Mouse (Mus musculus): ENCODE measurements around the gene Wiz.

The Wiz gene

DNA sequence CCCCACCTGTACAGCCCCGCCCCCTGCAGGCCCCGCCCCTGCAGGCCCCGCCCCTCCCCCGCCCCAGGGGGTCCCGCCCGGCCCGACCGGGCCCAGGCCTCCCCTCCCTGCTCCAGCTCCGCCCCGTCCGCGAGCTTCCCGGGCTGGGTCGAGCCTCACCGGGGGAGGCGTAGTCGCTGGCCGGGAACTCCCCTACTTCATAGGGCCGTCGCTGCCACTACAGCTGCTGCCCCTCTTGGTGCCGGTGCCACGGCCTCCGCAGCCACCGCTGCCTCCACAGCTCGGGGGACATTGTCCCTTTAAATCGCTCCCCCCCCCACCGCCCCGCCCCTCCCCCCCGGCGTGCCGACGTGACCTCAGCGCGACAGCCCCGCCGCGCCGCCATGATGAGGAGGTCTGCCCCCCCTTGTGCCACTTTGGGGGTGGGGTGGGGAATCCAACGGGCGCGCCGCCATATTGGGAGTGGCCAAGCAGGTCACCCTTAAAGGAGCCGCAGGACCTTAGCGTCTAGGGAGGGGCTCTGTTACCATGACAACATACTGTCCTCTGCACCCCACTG is at the start of gene Wiz:
Gene Wiz (minus strand): TSS at position 339 of the 559 bp plus-strand sequence.
- DNase-seq (ENCODE audit: low spot score) = peak; percentile 95

GRCm38 (mm10) chr17:32437106-32437505 is 47.9 kb upstream of the Wiz start:
- DNase-seq (ENCODE audit: low spot score) = no peak

DNA sequence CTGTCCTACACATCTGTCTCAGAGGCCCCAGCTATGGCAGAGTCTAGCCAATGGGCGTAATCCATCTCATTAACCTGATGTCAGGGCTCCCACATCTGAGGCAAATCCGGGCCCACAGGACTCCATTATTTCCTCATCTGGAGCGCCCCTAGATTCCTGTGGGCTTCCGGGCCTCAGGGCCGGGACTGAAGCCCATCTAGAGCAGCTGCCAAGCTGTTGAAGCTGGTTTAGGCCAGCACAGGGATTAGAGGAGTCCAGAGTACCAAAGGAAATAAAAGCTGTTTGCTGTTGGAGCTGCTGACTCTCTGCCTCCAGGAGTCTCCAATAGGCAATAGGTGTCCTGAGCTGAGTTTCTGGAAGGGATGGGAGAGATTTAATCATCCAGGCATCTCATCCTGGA is 45.9 kb upstream of the Wiz start:
- no peak for DNase-seq (ENCODE audit: low spot score)

- DNase-seq (ENCODE audit: low spot score) = no peak
Measured at GRCm38 (mm10) chr17:32434324-32434723, 45.1 kb upstream of the Wiz start.

DNA sequence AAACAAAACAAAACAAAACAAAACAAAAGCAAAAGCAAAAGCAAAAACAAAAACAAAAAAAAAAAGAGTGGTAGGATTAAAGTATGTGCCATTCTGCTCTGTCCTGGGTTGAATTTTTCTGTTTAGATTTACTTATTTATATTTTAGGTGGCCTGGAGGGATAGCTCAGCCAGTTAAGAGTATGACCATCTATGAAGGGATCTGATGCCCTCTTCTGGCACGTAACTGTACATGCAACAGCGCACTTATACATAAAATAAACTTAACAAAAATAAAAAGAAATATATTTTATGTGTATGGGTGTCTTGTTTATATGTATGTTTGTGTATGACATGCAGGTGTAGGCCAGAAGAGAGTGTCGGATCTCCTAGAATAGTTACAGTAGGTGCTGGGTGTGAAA is 42.7 kb upstream of the Wiz start:
- no peak for DNase-seq (ENCODE audit: low spot score)

DNA sequence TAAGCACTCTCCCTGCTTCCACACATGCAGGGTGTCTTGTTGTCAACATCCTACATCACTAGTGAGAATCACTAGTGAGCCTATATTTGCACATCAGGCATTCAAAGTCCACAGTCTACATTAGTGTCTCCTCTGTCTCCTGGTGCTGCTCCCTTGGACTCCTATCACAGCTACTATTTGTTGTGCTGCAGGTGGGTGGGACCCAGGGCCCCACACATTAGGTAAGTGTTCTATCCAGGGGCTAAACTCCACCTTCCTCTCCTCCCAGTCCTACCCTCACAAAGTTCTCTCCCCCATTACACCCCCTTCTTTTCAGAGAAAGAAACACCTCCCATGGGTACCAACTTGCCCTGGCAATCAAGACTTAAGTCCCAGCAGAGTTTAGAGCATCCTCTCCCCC is 37.4 kb upstream of the Wiz start:
- no peak for DNase-seq (ENCODE audit: low spot score)

DNA sequence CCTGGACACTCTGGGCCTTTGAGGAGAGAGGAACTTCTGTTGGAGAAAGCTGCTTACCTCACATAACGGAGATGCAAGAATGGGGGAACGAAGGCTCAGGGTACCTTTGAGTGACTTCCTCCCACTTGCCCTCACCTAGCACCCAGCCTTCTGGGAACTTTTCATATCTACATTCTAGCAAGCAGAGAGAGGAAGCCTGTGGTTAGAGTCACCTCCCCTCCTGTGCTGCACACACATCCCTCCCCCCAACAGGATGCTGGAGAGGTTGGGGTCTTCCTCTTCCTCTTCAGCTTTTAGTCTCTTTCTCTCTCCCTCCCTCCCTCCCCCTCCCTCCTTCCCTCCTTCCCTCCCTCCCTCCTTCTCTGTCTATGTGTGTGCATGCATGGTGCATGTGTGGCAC is 34.8 kb upstream of the Wiz start, which contains the start of gene Pglyrp2:
Gene Pglyrp2 (minus strand): TSS at position 134 of the 400 bp plus-strand sequence.
- DNase-seq (ENCODE audit: low spot score) = peak; percentile 27

- DNase-seq (ENCODE audit: low spot score) = no peak
Measured at GRCm38 (mm10) chr17:32420781-32421180, 31.5 kb upstream of the Wiz start.

GRCm38 (mm10) chr17:32419989-32420388 is 30.8 kb upstream of the Wiz start:
- DNase-seq (ENCODE audit: low spot score) = no peak

GRCm38 (mm10) chr17:32416771-32417170 is 27.5 kb upstream of the Wiz start:
- DNase-seq (ENCODE audit: low spot score) = no peak

- no peak for DNase-seq (ENCODE audit: low spot score)
Measured at GRCm38 (mm10) chr17:32415417-32416020, 26.3 kb upstream of the Wiz start.

DNA sequence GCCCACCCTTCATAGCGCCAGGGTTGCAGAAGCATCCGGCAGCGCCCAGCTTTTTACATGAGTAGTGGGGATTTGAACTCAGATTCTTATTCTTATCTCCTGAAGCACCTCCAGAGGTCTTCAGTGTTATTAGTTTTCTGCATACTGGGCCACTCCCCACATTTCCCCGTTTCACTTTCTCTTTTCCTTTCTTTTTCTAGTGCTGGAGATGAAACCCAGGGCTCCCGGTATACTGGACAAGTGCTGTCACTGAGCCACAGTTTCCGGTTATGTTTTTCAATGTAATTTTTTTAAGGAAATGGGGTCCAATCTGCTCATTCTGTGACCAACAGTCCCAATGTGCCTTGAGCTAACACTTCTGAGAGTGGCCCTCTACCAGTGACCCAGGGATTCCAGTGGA is 22.7 kb upstream of the Wiz start:
- DNase-seq (ENCODE audit: low spot score) = no peak

DNA sequence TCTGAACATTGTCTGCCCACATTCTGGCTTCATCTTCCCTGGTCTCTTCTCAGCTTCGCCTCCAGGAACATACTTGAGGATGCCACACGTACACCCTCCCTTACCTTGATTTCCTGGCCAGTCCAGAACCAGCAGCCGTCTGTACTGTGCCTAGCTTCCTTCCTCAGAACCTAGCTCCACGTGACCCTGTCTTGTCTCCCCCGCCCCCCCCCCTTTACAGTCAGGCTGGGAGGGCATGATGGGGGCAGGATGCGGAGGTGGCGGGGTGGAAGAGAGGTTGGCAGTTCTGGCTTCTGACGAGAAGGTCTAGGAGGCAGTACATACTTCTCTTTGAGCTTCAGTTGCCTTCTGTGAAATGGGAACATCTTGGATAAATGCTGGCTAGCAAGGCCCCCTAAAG is 14.2 kb upstream of the Wiz start, which contains the start of gene Rasal3:
Gene Rasal3 (minus strand): TSS at position 167 of the 400 bp plus-strand sequence.
- peak; percentile 10 for DNase-seq (ENCODE audit: low spot score)

GRCm38 (mm10) chr17:32402779-32403157 is 13.5 kb upstream of the Wiz start:
- DNase-seq (ENCODE audit: low spot score) = peak; percentile 36

DNA sequence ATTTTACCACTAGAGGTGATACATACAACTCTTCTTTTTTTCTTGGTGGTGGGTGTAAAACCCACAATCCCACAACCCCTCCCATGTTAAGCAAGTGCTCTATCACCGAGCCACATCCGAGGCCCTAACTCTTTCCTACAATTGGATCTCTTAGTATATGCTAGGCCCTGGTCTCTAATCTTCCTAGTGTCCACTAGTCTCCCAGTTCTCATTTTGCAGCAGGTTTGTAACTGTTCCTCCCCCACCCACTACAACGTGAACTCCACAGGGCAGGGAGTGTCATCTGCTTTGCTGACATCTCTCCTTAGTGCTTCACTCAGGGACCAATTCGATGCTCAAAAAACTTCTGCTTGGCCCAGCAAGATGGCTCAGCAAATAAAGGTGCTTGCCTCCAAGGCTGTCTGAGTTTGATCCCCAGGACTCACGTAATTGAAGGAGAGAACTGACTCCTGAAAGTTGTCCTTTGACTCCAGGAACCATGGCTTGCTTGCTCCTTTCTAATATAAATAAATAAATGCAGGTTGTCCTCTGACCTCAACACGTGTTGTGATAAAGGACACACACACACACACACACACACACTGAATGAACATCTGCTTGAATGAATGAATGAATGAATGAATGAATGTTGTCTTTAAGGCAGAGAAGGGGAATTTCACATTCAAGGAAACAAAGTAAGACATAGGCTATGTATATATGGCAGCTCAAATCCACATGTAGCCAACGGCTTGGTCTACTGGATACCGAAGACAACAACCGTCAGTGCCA is 13.0 kb upstream of the Wiz start:
- no peak for DNase-seq (ENCODE audit: low spot score)

DNA sequence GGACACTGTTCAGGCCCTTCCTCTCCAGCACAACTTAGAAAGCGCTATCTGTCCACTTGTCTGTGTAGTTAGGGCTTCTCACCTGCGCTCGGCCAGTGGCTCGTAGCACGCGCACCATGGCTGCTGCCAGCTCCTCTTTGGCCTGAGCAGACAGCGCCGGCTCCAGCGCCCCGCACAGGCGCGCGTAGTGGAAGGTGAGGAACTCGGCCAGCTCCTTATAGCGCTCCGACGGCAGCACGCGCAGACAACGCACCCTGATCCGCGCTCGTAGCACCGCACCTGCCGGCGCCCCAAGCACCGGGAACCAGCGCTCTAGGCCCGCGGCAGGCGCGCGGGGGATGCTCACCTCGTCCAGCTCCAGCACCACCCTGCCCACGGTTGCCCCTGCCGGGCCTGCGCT is 7.0 kb upstream of the Wiz start:
- DNase-seq (ENCODE audit: low spot score) = no peak

DNA sequence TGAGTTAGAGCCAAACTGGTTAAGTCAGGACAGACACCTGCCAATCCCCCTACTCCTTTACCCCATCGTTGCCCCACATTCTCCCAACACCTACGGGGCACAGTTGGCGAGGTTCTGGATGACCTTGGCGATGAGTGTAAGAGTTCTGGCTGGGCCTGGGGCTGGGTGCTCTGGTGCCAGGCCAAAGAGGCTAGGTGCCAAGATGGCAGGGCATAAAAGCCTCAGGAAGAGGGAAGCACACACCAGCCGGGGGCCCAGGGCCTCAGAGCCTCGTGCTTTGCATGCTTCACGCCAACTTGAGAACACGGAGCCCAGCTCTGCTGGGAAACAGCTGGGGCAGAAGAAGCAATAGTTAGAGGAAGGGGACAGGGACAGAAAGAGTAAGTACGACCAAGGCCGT is 4.7 kb upstream of the Wiz start:
- no peak for DNase-seq (ENCODE audit: low spot score)

DNA sequence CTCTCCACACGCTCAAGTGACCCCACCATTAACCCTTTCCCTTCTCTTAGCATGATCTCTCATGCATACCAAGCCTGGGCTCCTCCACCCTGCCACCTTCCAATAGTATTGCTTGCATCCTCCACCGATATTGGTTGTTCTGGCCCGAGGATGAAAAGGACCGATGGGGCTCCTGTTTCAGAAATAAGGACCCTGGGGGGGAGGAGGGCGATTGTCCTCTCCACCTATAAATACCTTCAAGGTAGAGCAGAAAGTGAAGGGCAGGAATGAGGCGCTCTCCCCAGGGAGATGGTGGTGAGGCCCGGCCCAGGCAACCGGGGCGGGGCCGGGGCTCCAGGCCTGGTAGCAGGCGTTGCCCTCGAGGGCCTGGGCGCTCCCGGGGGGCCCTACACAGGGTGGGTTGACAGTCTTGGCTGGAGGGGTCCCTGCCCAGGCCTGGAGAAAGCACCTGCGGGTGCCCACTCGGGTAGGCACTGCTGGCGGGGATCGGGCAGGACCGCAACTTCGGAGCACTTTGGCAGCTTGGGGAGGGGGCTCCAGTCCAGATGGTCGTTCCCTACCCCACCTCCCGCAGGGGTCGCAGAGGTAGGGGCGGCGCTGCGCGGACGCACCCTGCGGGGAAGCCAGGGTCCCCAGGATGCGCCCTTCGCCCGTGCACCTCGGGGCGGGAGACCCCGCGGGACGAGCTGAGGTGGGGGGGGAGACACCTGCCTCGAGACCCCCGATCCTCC is 704 bp downstream of the Wiz start:
- peak; percentile 23 for DNase-seq (ENCODE audit: low spot score)

- DNase-seq (ENCODE audit: low spot score) = no peak
Measured at GRCm38 (mm10) chr17:32387986-32388369, 1.3 kb downstream of the Wiz start.

- DNase-seq (ENCODE audit: low spot score) = peak; percentile 43
Measured at GRCm38 (mm10) chr17:32386659-32387432, 2.4 kb downstream of the Wiz start.

GRCm38 (mm10) chr17:32383661-32384060 is 5.6 kb downstream of the Wiz start:
- DNase-seq (ENCODE audit: low spot score) = no peak

DNA sequence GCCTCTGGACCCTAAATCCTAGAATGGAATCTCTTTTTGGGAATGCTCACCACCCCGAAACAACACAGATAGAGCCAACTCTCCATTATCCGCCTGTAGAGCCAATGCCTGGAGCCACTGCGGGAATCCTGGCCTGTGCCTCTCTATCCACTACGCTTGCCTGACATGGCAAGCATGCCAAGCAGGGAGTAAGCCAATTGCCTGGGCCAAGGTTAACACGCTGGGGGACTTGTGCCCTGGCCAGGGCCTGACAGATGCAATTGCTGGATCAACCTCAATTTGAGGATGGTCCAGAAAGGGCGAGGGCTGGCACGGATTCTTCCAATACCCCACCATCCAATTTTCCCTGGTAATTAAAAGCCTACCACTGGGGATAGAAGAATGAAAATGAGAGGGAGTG is 6.7 kb downstream of the Wiz start:
- no peak for DNase-seq (ENCODE audit: low spot score)
